ENCODE assay signal across 8 mouse cellular contexts in genomic region chr1:33892784-33893183, GRCm38 (mm10). TPM values are rescaled to one million over a fixed set of nuclear protein-coding genes. Genes with fewer than 3 reads are reported as not detected.
DNase-seq lines count a peak whose midpoint lies in the region; ATAC-seq and TF ChIP-seq lines count a peak whose summit lies in the region.

No protein-coding gene starts in this region.

- no peaks in the 10 kb centered on the region for H3K36me3 ChIP-seq in midbrain, embryonic 10.5 days
- H3K36me3 ChIP-seq in midbrain, embryonic 15.5 days (replicated peaks), result no peaks in the 10 kb centered on the region
- H3K36me3 ChIP-seq in embryonic facial prominence, embryonic 11.5 days (replicated peaks; ENCODE audit: control insufficient read depth, insufficient read depth, low read depth, low read length), result no peaks in the 10 kb centered on the region
- no peaks in the 10 kb centered on the region for H3K36me3 ChIP-seq in liver, embryonic 14.5 days (replicated peaks; ENCODE audit: control insufficient read depth, insufficient read depth, low read depth)

- no peak overlapping the region for H3K27ac ChIP-seq in midbrain, embryonic 10.5 days (replicated peaks)
- no peak overlapping the region for H3K27ac ChIP-seq in midbrain, embryonic 15.5 days
- no peak overlapping the region for H3K27ac ChIP-seq in embryonic facial prominence, embryonic 11.5 days (replicated peaks; ENCODE audit: low read depth, low read length)
- H3K27ac ChIP-seq in liver, embryonic 14.5 days, result no peak overlapping the region

- TF ChIP-seq EP300 in liver, embryonic 14.5 days (IDR thresholded peaks at IDR 0.05; ENCODE audit: low read depth), result no peak

- ATAC-seq in midbrain, embryonic 15.5 days (replicated peaks), result no peak
- no peak for ATAC-seq in embryonic facial prominence, embryonic 11.5 days (replicated peaks; ENCODE audit: insufficient number of reproducible peaks, low FRiP score, low TSS enrichment, low read depth)
- ATAC-seq in liver, embryonic 14.5 days (ENCODE audit: insufficient read depth), result no peak

- peak; percentile 43 for DNase-seq in embryo, embryonic 10 days (ENCODE audit: low spot score)
- no peak for DNase-seq in embryo, embryonic 9.5 days (ENCODE audit: extremely low spot score)
- peak; percentile 21 for DNase-seq in midbrain, embryonic 10.5 days (ENCODE audit: low spot score)
- peak; percentile 62 for DNase-seq in adipocyte (ENCODE audit: low spot score)
- peak; percentile 58 for DNase-seq in embryonic facial prominence, embryonic 11.5 days (ENCODE audit: low spot score)
- no peak for DNase-seq in liver, embryonic 14.5 days (ENCODE audit: low read depth in 3 of 3, low spot score in 3 of 3)
- peak; percentile 59 for DNase-seq in thymus, postnatal 14 days

- H3K27me3 ChIP-seq in midbrain, embryonic 10.5 days (ENCODE audit: low read depth, poor library complexity, severe bottlenecking), result no peaks in the 10 kb centered on the region
- H3K27me3 ChIP-seq in midbrain, embryonic 15.5 days (replicated peaks), result no peaks in the 10 kb centered on the region
- H3K27me3 ChIP-seq in embryonic facial prominence, embryonic 11.5 days (ENCODE audit: control insufficient read depth, insufficient read depth, low read length), result no peaks in the 10 kb centered on the region
- no peaks in the 10 kb centered on the region for H3K27me3 ChIP-seq in liver, embryonic 14.5 days (ENCODE audit: control insufficient read depth, insufficient read depth, low read length)

- H3K4me2 ChIP-seq in midbrain, embryonic 15.5 days, result no peak overlapping the region
- no peak overlapping the region for H3K4me2 ChIP-seq in embryonic facial prominence, embryonic 11.5 days (ENCODE audit: low read depth, low read length)
- H3K4me2 ChIP-seq in liver, embryonic 14.5 days (ENCODE audit: low read depth), result no peak overlapping the region

- H3K9ac ChIP-seq in midbrain, embryonic 15.5 days, result no peak overlapping the region
- H3K9ac ChIP-seq in embryonic facial prominence, embryonic 11.5 days (replicated peaks; ENCODE audit: low read length), result no peak overlapping the region
- no peak overlapping the region for H3K9ac ChIP-seq in liver, embryonic 14.5 days (replicated peaks)

- no peaks in the 10 kb centered on the region for H3K4me1 ChIP-seq in midbrain, embryonic 10.5 days
- H3K4me1 ChIP-seq in midbrain, embryonic 15.5 days, result no peaks in the 10 kb centered on the region
- H3K4me1 ChIP-seq in embryonic facial prominence, embryonic 11.5 days (ENCODE audit: control insufficient read depth, insufficient read depth, low read length), result no peaks in the 10 kb centered on the region
- no peaks in the 10 kb centered on the region for H3K4me1 ChIP-seq in liver, embryonic 14.5 days (replicated peaks; ENCODE audit: control insufficient read depth in 2 of 2, insufficient read depth in 2 of 2, low read length in 1 of 2)

- no peak overlapping the region for H3K4me3 ChIP-seq in midbrain, embryonic 10.5 days
- no peak overlapping the region for H3K4me3 ChIP-seq in midbrain, embryonic 15.5 days
- no peak overlapping the region for H3K4me3 ChIP-seq in embryonic facial prominence, embryonic 11.5 days (ENCODE audit: low read depth, low read length)
- H3K4me3 ChIP-seq in liver, embryonic 14.5 days (ENCODE audit: insufficient read depth in 1 of 2, low read depth in 2 of 2, low read length in 2 of 2), result no peak overlapping the region

- peak; percentile 71 for TF ChIP-seq CTCF in liver, embryonic 14.5 days (IDR thresholded peaks at IDR 0.05; ENCODE audit: low read depth)

- no peaks in the 10 kb centered on the region for H3K9me3 ChIP-seq in midbrain, embryonic 10.5 days (replicated peaks)
- no peaks in the 10 kb centered on the region for H3K9me3 ChIP-seq in midbrain, embryonic 15.5 days
- no peaks in the 10 kb centered on the region for H3K9me3 ChIP-seq in embryonic facial prominence, embryonic 11.5 days (replicated peaks; ENCODE audit: control insufficient read depth, low read length)
- no peaks in the 10 kb centered on the region for H3K9me3 ChIP-seq in liver, embryonic 14.5 days (ENCODE audit: control insufficient read depth, low read length)

- WGBS in midbrain, embryonic 10.5 days, result 67% methylated on average over 10 of the region's 10 CpGs
- 69% methylated on average over 10 of the region's 10 CpGs for WGBS in midbrain, embryonic 15.5 days
- 66% methylated on average over 10 of the region's 10 CpGs for WGBS in embryonic facial prominence, embryonic 11.5 days
- 48% methylated on average over 10 of the region's 10 CpGs for WGBS in liver, embryonic 14.5 days (ENCODE audit: insufficient replicate concordance)

RNA-seq across cellular contexts. Expression of gene Bend6, which starts 14.8 kb away (rescaled TPM):
- polyA plus RNA-seq in midbrain, embryonic 10.5 days (2016; fragmentation: Nextera tagmentation; extraction: Ambion mirVana), result 1.5 and 1.7 TPM in 2 replicates
- polyA plus RNA-seq in midbrain, embryonic 15.5 days (2015; fragmentation: Nextera tagmentation; extraction: Ambion mirVana), result 45.6 and 48.4 TPM in 2 replicates
- polyA plus RNA-seq in embryonic facial prominence, embryonic 11.5 days (2014; fragmentation: Nextera tagmentation; extraction: Ambion mirVana), result 2.3 and 2.8 TPM in 2 replicates
- polyA plus RNA-seq in liver, embryonic 14.5 days (2012; rRNA removed), result 0.37 and 0.49 TPM in 2 replicates
- polyA plus RNA-seq in liver, embryonic 14.5 days (2014; fragmentation: Nextera tagmentation; extraction: Ambion mirVana), result 0.47 and 0.82 TPM in 2 replicates

RNA-seq across cellular contexts. Expression of gene Dst, which starts 15.2 kb away (rescaled TPM):
- 18.8 and 25.8 TPM in 2 replicates for polyA plus RNA-seq in midbrain, embryonic 10.5 days (2016; fragmentation: Nextera tagmentation; extraction: Ambion mirVana)
- 38.7 and 43.0 TPM in 2 replicates for polyA plus RNA-seq in midbrain, embryonic 15.5 days (2015; fragmentation: Nextera tagmentation; extraction: Ambion mirVana)
- polyA plus RNA-seq in embryonic facial prominence, embryonic 11.5 days (2014; fragmentation: Nextera tagmentation; extraction: Ambion mirVana), result 20.7 and 21.8 TPM in 2 replicates
- 4.3 and 5.0 TPM in 2 replicates for polyA plus RNA-seq in liver, embryonic 14.5 days (2012; rRNA removed)
- polyA plus RNA-seq in liver, embryonic 14.5 days (2014; fragmentation: Nextera tagmentation; extraction: Ambion mirVana), result 4.3 and 4.9 TPM in 2 replicates

Comparison
In these comparisons a context has a peak if more than half of its experiments do, and no peak if none do; other contexts are left out.
1. DNase-seq: peak in embryo, embryonic 10 days (single experiment), midbrain, embryonic 10.5 days (single experiment), adipocyte (single experiment), embryonic facial prominence, embryonic 11.5 days (single experiment) and thymus, postnatal 14 days (single experiment); none in embryo, embryonic 9.5 days (single experiment) and liver, embryonic 14.5 days (0 of 3).
2. RNA of gene Bend6, which starts 14.8 kb away (polyA plus RNA-seq): 45.6 to 48.4 TPM in midbrain, embryonic 15.5 days; 2.3 to 2.8 TPM in embryonic facial prominence, embryonic 11.5 days, 1.5 to 1.7 TPM in midbrain, embryonic 10.5 days and 0.37 to 0.82 TPM in liver, embryonic 14.5 days; every median in the first group is over 10 times any median in the second.